Mouse (Mus musculus): Measurements from ENCODE around the gene Cemip. TPM values are rescaled to one million over a fixed set of nuclear protein-coding genes. Genes with fewer than 3 reads are reported as not detected.
A peak's percentile ranks its signal among the peaks of the same experiment; 100 is the strongest.

Cemip gene
- polyA plus RNA-seq, 1 experiment from 2014 or later: 0.80 TPM

DNA sequence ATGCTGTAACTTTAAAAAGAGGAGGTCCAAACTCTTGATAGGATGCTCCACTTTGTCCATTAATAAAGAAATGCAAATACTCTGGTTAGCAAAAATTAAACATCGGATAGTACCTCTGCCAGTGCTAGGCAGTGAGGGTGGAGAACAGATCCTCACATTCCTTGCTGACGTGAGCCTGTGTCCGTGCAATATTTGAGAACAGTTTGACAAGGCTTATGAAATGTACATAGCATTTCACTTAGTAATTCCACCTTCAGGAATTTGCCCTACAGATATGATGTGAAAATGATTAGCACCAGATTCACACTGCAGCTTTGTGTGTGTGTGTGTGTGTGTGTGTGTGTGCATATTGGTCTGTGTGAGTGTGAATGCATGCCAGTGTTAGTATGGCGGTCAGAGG is 4.5 kb upstream of the Cemip start:
- Histone ChIP-seq H3K9me3 (replicated peaks) (no peaks in the 10 kb centered on the region), H3K27me3 (peaks cover 25% of the 10 kb centered on the region), H3K4me3 (replicated peaks) (no peak overlapping the region), H3K9ac (no peak overlapping the region), H3K36me3 (no peaks in the 10 kb centered on the region), H3K4me2 (replicated peaks) (no peak overlapping the region), H3K4me1 (peaks cover 6% of the 10 kb centered on the region), H3K27ac (replicated peaks) (no peak overlapping the region)
- ATAC-seq (ENCODE audit: insufficient number of reproducible peaks, low FRiP score, low TSS enrichment, low read depth): no peak
- 43% methylated on average over 4 of the region's 4 CpGs for WGBS

DNA sequence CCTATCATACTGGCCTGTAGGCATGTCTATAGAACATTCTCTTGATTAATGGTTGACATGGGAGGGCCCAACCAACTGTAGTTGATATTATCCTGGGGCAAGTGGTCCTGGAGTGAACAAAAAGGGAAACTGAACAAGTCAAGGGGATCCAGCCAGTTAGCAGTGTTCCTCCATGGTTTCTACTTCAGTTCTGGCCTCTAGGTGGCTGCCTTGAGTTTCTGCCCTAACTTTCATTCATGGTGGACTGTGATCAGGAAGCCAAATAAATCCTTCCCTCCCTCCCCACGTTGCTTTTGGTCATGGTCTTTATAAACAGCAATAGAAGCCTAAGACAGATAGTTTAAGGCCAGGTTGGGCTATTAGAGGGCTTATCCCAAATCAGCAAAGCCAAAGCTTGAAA is 3.5 kb upstream of the Cemip start:
- Histone ChIP-seq H3K27me3 (peaks cover 35% of the 10 kb centered on the region), H3K4me1 (peaks cover 15% of the 10 kb centered on the region), H3K27ac (replicated peaks) (no peak overlapping the region), H3K9ac (no peak overlapping the region), H3K4me2 (replicated peaks) (no peak overlapping the region), H3K36me3 (no peaks in the 10 kb centered on the region), H3K9me3 (replicated peaks) (no peaks in the 10 kb centered on the region), H3K4me3 (replicated peaks) (no peak overlapping the region)
- ATAC-seq (ENCODE audit: insufficient number of reproducible peaks, low FRiP score, low TSS enrichment, low read depth): no peak
- 10% methylated on average over 1 of the region's 1 CpGs for WGBS

DNA sequence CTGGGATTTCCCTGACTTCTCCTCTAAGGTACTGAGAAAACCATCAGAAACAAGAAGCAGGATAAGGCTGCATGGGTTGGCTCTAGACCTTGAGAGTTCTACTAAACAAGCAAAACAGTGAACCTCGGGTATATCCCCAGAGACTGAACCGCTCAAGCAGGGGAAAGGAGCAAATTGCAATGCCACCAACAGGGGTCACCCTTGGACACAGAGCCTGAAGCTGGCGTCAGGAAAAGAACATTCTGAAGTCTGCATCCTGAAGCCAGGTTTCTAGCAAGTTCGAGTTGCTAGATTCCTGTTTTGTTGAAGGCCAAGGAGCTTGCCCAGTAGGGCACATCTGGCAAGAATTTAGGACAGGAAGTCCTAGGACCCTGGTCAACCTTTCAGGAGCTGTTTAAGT is 2.7 kb upstream of the Cemip start:
- Histone ChIP-seq H3K4me1 (peaks cover 15% of the 10 kb centered on the region), H3K27ac (replicated peaks) (no peak overlapping the region), H3K9me3 (replicated peaks) (no peaks in the 10 kb centered on the region), H3K4me2 (replicated peaks) (no peak overlapping the region), H3K36me3 (no peaks in the 10 kb centered on the region), H3K9ac (no peak overlapping the region), H3K27me3 (peaks cover 37% of the 10 kb centered on the region), H3K4me3 (replicated peaks) (no peak overlapping the region)
- no peak for ATAC-seq (ENCODE audit: insufficient number of reproducible peaks, low FRiP score, low TSS enrichment, low read depth)
- 7% methylated on average over 4 of the region's 4 CpGs for WGBS

DNA sequence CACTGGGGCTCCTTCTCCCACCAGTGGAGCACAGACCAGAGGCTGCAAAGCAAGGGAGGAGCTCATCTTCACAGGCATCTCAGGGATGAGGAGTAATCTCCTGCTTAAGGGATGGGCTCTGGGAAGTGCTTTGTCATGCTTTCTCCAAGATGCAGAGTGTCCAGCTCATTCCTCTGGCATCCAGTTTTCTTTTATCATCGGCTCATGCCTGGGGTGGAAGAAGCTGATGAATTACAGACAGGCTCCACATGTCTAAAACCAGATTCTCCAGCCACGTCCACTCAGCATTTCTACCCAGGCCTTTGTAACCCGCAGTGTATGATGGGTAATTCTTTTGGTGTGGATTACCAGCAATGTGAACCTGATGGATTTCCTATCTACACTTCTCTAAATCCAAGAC is 1.9 kb upstream of the Cemip start:
- no peak overlapping the region for H3K27ac ChIP-seq (replicated peaks)
- H3K4me2 ChIP-seq (replicated peaks): no peak overlapping the region
- H3K9ac ChIP-seq: no peak overlapping the region
- no peak overlapping the region for H3K4me3 ChIP-seq (replicated peaks)
- no peaks in the 10 kb centered on the region for H3K9me3 ChIP-seq (replicated peaks)
- no peaks in the 10 kb centered on the region for H3K36me3 ChIP-seq
- peaks cover 37% of the 10 kb centered on the region for H3K27me3 ChIP-seq
- H3K4me1 ChIP-seq: peaks cover 15% of the 10 kb centered on the region
- whole genome bisulfite sequencing: 65% methylated on average over 3 of the region's 3 CpGs
- no peak for ATAC-seq (ENCODE audit: insufficient number of reproducible peaks, low FRiP score, low TSS enrichment, low read depth)

DNA sequence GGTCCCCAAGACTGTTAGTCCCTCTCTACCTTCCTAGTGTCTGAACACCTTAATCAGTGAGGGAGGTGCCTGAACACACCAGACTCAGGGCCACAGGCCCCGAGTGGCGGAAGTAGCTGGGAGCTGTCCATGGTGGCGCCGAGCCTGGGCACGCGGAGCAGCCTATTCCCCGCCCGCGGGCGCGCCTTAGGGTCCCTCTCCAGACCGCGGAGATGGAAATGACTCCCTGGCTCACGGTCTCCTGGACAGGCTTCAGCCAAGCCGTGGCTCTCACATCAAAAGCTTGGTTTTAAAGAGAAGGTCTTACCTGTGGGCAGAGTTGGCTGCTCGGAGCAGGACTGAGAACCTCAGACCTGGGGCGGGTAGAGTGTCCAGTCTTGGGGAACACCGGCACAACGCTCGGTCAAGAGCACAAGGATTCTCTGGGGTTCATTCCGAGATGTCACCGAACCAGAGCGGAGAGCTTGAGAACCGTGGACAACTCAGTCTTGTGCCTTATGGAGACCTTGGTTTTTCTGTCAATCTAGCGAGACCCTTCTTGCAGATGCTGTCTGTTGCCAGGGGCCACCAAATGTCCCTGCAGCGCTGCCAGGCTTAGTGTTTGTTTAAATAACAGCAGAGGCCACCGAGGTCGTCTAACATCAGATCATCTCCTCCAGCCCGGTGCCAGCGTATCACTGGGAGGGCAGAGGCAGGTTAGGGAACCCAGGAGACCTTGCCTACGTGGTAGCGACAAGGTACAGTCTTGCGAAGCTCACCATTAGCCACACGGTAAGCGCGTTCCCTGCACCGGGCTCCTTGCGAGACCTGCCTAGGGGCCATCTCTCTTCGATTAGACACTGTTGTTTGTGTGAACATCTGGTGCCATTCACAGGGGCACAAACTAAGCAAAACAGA is 1.0 kb downstream of the Cemip start:
- Histone ChIP-seq H3K4me3 (replicated peaks) (peak overlapping the region; percentile 47), H3K27me3 (peaks cover 37% of the 10 kb centered on the region), H3K9me3 (replicated peaks) (no peaks in the 10 kb centered on the region), H3K36me3 (no peaks in the 10 kb centered on the region), H3K9ac (no peak overlapping the region), H3K27ac (replicated peaks) (no peak overlapping the region), H3K4me1 (peaks cover 15% of the 10 kb centered on the region), H3K4me2 (replicated peaks) (peak overlapping the region; percentile 87)
- ATAC-seq (ENCODE audit: insufficient number of reproducible peaks, low FRiP score, low TSS enrichment, low read depth): no peak
- WGBS: 3% methylated on average over 39 of the region's 39 CpGs

DNA sequence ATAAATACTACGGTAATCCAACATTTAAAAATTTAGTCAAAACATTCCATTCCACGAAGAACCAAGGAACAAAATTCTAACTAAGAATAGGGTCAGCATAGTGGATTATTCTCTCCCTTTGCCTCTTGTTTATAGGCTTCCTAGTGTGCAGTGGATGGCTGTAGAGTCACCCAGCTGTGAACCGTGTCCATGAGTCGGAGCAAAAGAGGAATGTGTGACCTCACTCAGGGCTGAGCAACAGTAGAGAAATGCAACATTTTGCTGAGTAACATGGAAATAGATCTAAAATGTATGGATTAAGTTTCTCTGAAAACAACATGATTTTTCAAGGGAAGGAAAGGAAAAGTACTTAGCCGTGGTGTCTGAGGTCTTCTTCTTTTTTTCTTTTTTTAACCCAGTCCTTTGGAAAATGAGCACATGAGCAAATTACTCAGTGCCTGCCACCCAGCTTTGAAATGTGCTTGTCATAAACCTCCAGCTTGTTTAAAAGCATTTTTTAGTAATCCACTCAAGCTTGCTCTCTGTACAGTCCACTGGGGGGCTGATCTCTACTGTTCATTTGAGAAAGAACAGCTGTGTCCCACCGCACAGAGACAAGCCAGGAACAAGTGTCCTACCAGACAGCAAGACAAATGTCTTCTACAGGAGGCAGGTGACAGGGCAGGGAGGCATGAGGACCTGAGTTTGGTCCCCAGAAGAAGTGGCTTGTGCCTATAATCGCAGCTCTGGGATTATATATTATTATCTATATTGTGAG is 8.9 kb downstream of the Cemip start:
- Histone ChIP-seq H3K9ac (no peak overlapping the region), H3K4me3 (replicated peaks) (no peak overlapping the region), H3K27ac (replicated peaks) (no peak overlapping the region), H3K27me3 (no peaks in the 10 kb centered on the region), H3K36me3 (no peaks in the 10 kb centered on the region), H3K4me1 (peaks cover 5% of the 10 kb centered on the region; the same call in 1 of the 2 replicates), H3K4me2 (replicated peaks) (no peak overlapping the region), H3K9me3 (replicated peaks) (no peaks in the 10 kb centered on the region)
- 0 out of 2 replicates have a peak, but pooled peaks have one; percentile 63 for ATAC-seq (ENCODE audit: insufficient number of reproducible peaks, low FRiP score, low TSS enrichment, low read depth)
- WGBS: 50% methylated on average over 7 of the region's 7 CpGs

DNA sequence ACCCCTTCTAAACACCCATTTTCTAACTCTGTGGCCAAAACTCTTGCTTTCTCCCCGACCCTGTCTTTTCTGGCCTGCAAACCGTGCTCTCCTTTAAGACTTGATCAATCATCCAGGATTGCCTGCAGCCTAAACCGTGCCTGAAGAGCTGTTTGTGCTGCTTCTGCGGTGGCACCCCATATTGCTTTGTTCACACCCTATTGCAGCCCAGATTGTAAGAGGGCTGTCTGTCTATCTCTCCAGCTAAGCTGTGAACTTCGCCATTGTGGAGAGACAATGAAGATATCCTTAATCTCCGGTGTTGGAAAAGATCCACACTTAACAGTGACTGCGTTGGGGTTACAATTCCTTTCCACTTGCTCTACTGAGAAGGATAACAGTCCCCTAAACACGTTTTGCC is 12.0 kb downstream of the Cemip start:
- no peak for ATAC-seq (ENCODE audit: insufficient number of reproducible peaks, low FRiP score, low TSS enrichment, low read depth)
- H3K36me3 ChIP-seq: no peaks in the 10 kb centered on the region
- H3K27ac ChIP-seq (replicated peaks): no peak overlapping the region
- H3K27me3 ChIP-seq: no peaks in the 10 kb centered on the region
- H3K9me3 ChIP-seq (replicated peaks): no peaks in the 10 kb centered on the region
- H3K4me3 ChIP-seq (replicated peaks): no peak overlapping the region
- H3K4me1 ChIP-seq: peaks cover 5% of the 10 kb centered on the region; the same call in 1 of the 2 replicates
- 77% methylated on average over 8 of the region's 8 CpGs for WGBS
- H3K9ac ChIP-seq: no peak overlapping the region
- H3K4me2 ChIP-seq (replicated peaks): no peak overlapping the region

DNA sequence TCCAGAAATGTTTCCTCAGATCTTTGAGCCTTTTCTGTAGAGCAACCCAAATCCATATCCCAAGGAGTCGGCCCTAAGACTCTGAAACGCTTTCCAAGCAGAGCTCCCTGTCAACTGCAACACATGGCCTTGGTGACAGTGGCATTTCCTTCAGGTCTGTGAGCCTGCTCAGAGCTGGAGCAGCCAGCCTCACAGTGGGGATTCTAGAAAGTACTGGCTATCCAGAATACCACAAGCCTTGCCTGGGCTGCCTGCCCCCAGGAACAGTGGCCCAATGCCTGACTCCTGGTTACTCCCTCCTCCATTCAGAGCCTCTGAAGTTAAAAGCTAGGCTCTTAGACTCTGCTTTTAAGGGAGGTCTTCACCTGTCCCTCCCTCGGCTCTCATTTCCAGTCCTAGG is 12.4 kb downstream of the Cemip start:
- no peak overlapping the region for H3K27ac ChIP-seq (replicated peaks)
- H3K4me2 ChIP-seq (replicated peaks): no peak overlapping the region
- H3K27me3 ChIP-seq: no peaks in the 10 kb centered on the region
- peaks cover 5% of the 10 kb centered on the region; the same call in 1 of the 2 replicates for H3K4me1 ChIP-seq
- 78% methylated on average over 3 of the region's 3 CpGs for WGBS
- ATAC-seq (ENCODE audit: insufficient number of reproducible peaks, low FRiP score, low TSS enrichment, low read depth): no peak
- no peaks in the 10 kb centered on the region for H3K36me3 ChIP-seq
- no peak overlapping the region for H3K9ac ChIP-seq
- H3K9me3 ChIP-seq (replicated peaks): no peaks in the 10 kb centered on the region
- no peak overlapping the region for H3K4me3 ChIP-seq (replicated peaks)

DNA sequence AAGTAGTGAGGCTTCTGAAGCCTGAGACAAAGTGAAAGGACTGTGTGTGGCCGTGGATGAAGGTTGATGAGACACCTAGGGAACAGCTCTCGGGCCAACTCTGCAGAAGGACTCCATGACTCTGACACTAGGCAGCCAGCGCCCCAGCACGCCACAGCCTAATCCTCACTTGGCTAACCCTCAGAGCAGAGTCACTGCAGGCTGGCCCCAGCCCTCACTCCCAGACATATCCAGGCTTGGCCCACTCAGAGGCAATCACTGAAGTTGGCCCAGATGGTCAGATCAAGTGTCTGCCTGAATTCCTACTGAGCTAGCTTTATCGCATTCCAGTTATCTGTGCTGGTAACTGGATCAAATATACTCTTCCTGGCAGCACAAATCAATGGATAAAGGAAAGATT is 17.4 kb downstream of the Cemip start:
- Histone ChIP-seq H3K27me3 (no peaks in the 10 kb centered on the region), H3K4me1 (no peaks in the 10 kb centered on the region), H3K4me3 (replicated peaks) (no peak overlapping the region), H3K9me3 (replicated peaks) (no peaks in the 10 kb centered on the region), H3K27ac (replicated peaks) (no peak overlapping the region), H3K36me3 (no peaks in the 10 kb centered on the region), H3K9ac (no peak overlapping the region), H3K4me2 (replicated peaks) (no peak overlapping the region)
- 58% methylated on average over 5 of the region's 5 CpGs for WGBS
- no peak for ATAC-seq (ENCODE audit: insufficient number of reproducible peaks, low FRiP score, low TSS enrichment, low read depth)

DNA sequence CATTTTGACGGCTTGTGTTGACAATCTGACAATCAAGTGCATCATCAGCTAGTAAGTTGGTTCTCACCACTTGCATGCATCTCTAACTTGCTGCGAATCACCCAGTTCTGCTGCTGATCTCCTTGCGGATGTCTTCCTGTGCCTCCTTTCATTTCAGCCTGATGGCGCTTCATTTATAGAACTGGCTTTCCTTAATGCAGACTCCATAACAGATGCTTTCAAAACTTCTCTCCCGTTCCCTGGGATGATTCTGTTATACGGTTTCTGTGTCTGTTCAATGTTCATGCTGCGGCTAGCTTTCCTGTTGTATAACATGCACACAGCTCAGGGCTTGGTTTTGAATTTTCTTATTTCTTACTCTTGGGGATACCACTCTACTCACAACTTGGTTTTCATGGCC is 26.5 kb downstream of the Cemip start:
- 88% methylated on average over 7 of the region's 7 CpGs for WGBS
- Histone ChIP-seq H3K4me3 (replicated peaks) (no peak overlapping the region), H3K4me2 (replicated peaks) (no peak overlapping the region)

DNA sequence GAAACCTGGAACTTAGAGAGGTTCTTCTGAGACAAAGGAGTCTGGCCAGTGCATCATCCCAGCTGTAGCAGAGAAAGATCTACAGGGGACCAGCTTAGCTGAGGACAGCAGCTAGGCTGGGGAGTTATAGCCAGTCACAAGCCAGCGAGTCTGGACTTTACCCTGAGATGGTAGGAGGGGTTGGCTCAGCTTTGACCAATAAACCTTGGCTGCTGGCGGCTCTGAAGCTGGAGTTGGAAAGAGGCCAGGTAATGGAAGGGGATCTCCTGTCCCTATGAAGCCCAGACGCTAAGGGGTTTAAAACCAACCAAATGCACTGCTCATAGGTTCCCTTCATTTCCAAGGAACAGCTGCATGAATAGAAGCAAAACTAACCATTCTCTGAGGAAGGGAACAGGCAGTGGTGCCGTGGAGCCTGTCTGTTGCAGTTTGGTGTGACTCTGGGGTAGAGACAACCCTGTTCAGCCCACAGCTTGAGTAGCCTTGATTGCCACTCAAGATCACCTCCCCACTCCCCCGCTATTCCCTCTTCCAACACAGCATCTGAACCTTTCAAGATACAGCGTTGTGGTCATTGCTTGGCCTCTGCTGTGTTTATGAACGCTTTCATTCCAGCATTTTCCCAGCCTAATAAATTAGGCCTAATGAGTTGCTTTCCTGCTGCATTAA is 30.2 kb downstream of the Cemip start:
- ATAC-seq (ENCODE audit: insufficient number of reproducible peaks, low FRiP score, low TSS enrichment, low read depth): no peak
- Histone ChIP-seq H3K4me2 (replicated peaks) (no peak overlapping the region), H3K27me3 (no peaks in the 10 kb centered on the region), H3K4me1 (0 out of 2 replicates have a peak, but pooled peaks cover 11% of the 10 kb centered on the region), H3K4me3 (replicated peaks) (no peak overlapping the region), H3K9ac (no peak overlapping the region), H3K36me3 (no peaks in the 10 kb centered on the region), H3K9me3 (replicated peaks) (no peaks in the 10 kb centered on the region), H3K27ac (replicated peaks) (no peak overlapping the region)
- WGBS: 49% methylated on average over 7 of the region's 7 CpGs

More for the DNA sequence above, 26.5 kb downstream of the Cemip start:
- H3K4me1 ChIP-seq: 0 out of 2 replicates have a peak, but pooled peaks cover 11% of the 10 kb centered on the region
- H3K9ac ChIP-seq: no peak overlapping the region
- H3K27me3 ChIP-seq: no peaks in the 10 kb centered on the region
- no peak for ATAC-seq (ENCODE audit: insufficient number of reproducible peaks, low FRiP score, low TSS enrichment, low read depth)
- no peaks in the 10 kb centered on the region for H3K9me3 ChIP-seq (replicated peaks)
- no peaks in the 10 kb centered on the region for H3K36me3 ChIP-seq
- H3K27ac ChIP-seq (replicated peaks): no peak overlapping the region
